Mouse (Mus musculus) liver, embryonic 11.5 days (tissue): ENCODE results near the gene Srsf2. TPM values are rescaled to one million over a fixed set of nuclear protein-coding genes. Genes with fewer than 3 reads are reported as not detected.
"Not testable (repeated sequence)": the region's sequence is repeated elsewhere in the genome, so short reads cannot be mapped to it uniquely, and the experiment has no call there.

ENCODE experiments used
- ATAC-seq: fragments of 200-750 bp; cut with Nextera tagmentation; replicated peaks from 2 replicates; pipeline ENCODE4 v1.8.0; 2017; ENCODE audit warnings: moderate number of reproducible peaks, mild to moderate bottlenecking, moderate TSS enrichment, moderate library complexity; ENCODE audit not compliant: low FRiP score
- DNase-seq: peaks from one replicate; pipeline ENCODE4 v3.0.0-alpha.2; 2017; ENCODE audit warnings: low spot score
- H3K27ac ChIP-seq: fragments of 300-500 bp; sonication (generic); 2 replicates; pipeline ENCODE4 v1.5.1; 2014; ENCODE audit warnings: mild to moderate bottlenecking, low read depth, low read length, control low read depth
- H3K27me3 ChIP-seq: fragments of 300-500 bp; sonication (generic); replicated peaks from 2 replicates; pipeline ENCODE4 v1.6.1; 2014; ENCODE audit warnings: low read length, mixed read lengths; ENCODE audit not compliant: control insufficient read depth, insufficient read depth
- H3K36me3 ChIP-seq: fragments of 300-500 bp; sonication (generic); 2 replicates; pipeline ENCODE4 v1.6.1; 2014; ENCODE audit warnings: mild to moderate bottlenecking, low read length, moderate library complexity, mixed read lengths; ENCODE audit not compliant: control insufficient read depth, insufficient read depth
- H3K4me1 ChIP-seq: fragments of 300-500 bp; sonication (generic); replicated peaks from 2 replicates; pipeline ENCODE4 v1.6.1; 2014; ENCODE audit warnings: low read length, mixed read lengths; ENCODE audit not compliant: control insufficient read depth, insufficient read depth
- H3K4me2 ChIP-seq: fragments of 300-500 bp; sonication (generic); 2 replicates; pipeline ENCODE4 v1.6.1; 2014; ENCODE audit warnings: mild to moderate bottlenecking, control low read depth, moderate library complexity
- H3K4me3 ChIP-seq: fragments of 300-500 bp; sonication (generic); 2 replicates; pipeline ENCODE4 v1.5.1; 2014; ENCODE audit warnings: low read depth, low read length, control low read depth
- H3K9ac ChIP-seq: fragments of 300-500 bp; sonication (generic); 2 replicates; pipeline ENCODE4 v1.6.1; 2014; ENCODE audit warnings: low read depth, low read length, control low read depth
- H3K9me3 ChIP-seq: fragments of 300-500 bp; sonication (generic); 2 replicates; pipeline ENCODE4 v1.6.1; 2016; ENCODE audit warnings: low read length, inconsistent platforms, mixed read lengths; ENCODE audit not compliant: control insufficient read depth
- WGBS: fragments of 180-500 bp; shearing (Covaris S2); extraction: QIAGEN DNeasy Blood & Tissue Kit; methylation state at CpG from one replicate; pipeline ENCODE4 v1.1.7; 2014; 5-methylcytosine and 5-hydroxymethylcytosine counted together
- polyA plus RNA-seq: library from polyadenylated mRNA; unstranded; fragments of >200 nt; fragmentation: Nextera tagmentation; extraction: Ambion mirVana; gene quantifications from 2 replicates; pipeline ENCODE4 v1.2.1, GENCODE M21; 2014

Gene Srsf2
- polyA plus RNA-seq, 1 experiment from 2014 or later, result 931 TPM

DNA sequence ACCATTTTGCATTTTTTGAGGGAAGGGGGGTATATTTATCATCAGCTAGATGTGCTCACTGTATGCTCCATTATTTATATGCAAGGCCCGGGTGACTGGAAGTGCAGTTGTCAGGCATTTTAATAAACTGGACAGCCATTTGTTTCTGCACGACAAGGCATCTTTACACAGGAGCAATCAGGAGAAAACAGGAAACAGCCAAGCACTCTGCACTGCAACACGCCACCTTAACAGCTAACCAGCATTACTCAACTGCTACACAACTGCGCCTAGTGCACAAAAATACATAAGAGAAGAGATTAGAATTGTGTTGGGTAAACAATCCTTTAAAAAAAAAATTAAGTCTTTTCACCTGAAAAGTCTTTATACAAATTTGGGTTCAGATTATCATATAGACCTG, 2.8 kb downstream of the Srsf2 start:
- WGBS, result 41% methylated on average over 4 of the region's 4 CpGs
- H3K4me3 ChIP-seq, result peak overlapping the region; percentile 100
- no peak for ATAC-seq
- H3K4me1 ChIP-seq, result peaks cover 17% of the 10 kb centered on the region
- no peak for DNase-seq
- H3K4me2 ChIP-seq, result peak overlapping the region; percentile 88
- H3K27me3 ChIP-seq, result no peaks in the 10 kb centered on the region
- H3K27ac ChIP-seq, result no peak overlapping the region
- H3K36me3 ChIP-seq, result peaks cover 21% of the 10 kb centered on the region
- no peaks in the 10 kb centered on the region for H3K9me3 ChIP-seq
- H3K9ac ChIP-seq, result peak overlapping the region; percentile 51; the same call in 1 of the 2 replicates

DNA sequence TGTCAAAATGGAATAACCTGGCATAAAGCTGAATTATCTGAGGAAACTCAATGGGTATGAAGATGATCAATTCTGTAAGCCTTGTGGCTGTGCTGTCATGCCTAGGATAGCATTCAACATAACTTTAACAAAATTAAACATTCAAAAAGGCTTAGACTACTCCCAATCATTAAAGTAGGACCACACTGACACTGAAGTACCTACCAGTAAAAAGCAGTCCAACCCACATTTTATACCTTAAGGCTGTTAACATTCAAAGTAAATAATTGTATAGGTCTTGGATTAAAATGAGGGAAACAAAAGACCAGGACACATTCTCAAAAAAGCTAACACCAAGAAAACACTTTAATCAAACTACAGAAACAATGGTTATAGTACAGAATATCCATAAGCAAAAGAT, 3.3 kb downstream of the Srsf2 start:
- Histone ChIP-seq H3K9me3 (no peaks in the 10 kb centered on the region), H3K27me3 (no peaks in the 10 kb centered on the region), H3K4me3 (0 out of 2 replicates have a peak overlapping the region, but pooled peaks have one; percentile 17), H3K27ac (no peak overlapping the region), H3K4me1 (peaks cover 15% of the 10 kb centered on the region), H3K4me2 (peak overlapping the region; percentile 41), H3K9ac (no peak overlapping the region), H3K36me3 (peaks cover 21% of the 10 kb centered on the region)
- ATAC-seq (no peak), DNase-seq (no peak)

- Histone ChIP-seq H3K36me3 (peaks cover 21% of the 10 kb centered on the region), H3K4me3 (peak overlapping the region; percentile 17), H3K4me1 (peaks cover 14% of the 10 kb centered on the region)
- not testable (repeated sequence) for H3K27ac ChIP-seq, DNase-seq, H3K9me3 ChIP-seq, H3K9ac ChIP-seq, H3K27me3 ChIP-seq, H3K4me2 ChIP-seq, ATAC-seq
- 60% methylated on average over 2 of the region's 2 CpGs for WGBS
Measured at GRCm38 (mm10) chr11:116848877-116849178, 4.1 kb downstream of the Srsf2 start.

DNA sequence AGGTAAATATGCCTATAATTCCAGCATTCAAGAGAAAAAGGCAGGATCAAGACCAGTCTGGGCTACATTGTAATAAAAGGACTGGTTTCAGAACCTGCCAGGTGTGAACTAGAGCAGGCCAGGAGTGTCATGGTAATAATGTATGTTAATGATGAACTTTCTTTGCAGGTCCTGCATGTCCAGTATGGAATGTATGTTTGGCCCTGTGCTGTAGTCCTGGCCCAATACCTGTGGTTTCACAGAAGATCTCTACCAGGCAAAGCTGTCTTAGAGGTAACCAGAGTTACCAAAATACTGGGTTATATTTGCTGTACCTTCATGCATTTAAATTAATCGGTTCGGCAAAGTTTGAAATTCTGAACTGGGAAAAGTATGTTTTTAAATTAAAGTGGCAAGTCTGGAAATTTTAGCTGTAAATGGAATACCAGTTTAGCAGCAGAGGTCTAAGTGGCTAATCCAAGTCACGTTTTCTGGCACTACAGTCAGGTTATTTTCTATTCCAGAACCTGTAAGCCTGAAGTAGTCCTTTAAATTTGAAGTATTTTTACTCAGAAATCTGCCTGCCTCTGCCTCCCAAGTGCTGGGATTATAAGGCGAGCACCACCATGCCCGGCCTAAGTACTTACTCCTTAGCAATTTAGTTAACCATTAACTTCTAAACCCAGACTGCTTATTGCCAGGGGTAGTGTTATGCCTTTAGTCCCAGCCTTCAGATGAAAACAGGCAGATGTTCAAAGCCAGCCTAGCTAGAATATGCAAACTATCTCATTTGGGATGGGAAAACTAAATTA, 4.6 kb downstream of the Srsf2 start:
- no peak overlapping the region for H3K9ac ChIP-seq
- H3K9me3 ChIP-seq, result no peaks in the 10 kb centered on the region
- no peak for DNase-seq
- H3K27me3 ChIP-seq, result no peaks in the 10 kb centered on the region
- ATAC-seq, result no peak
- H3K4me3 ChIP-seq, result peak overlapping the region; percentile 17; the same call in 1 of the 2 replicates
- WGBS, result 70% methylated on average over 5 of the region's 5 CpGs
- no peak overlapping the region for H3K4me2 ChIP-seq
- peaks cover 14% of the 10 kb centered on the region for H3K4me1 ChIP-seq
- no peak overlapping the region for H3K27ac ChIP-seq
- H3K36me3 ChIP-seq, result peaks cover 21% of the 10 kb centered on the region

DNA sequence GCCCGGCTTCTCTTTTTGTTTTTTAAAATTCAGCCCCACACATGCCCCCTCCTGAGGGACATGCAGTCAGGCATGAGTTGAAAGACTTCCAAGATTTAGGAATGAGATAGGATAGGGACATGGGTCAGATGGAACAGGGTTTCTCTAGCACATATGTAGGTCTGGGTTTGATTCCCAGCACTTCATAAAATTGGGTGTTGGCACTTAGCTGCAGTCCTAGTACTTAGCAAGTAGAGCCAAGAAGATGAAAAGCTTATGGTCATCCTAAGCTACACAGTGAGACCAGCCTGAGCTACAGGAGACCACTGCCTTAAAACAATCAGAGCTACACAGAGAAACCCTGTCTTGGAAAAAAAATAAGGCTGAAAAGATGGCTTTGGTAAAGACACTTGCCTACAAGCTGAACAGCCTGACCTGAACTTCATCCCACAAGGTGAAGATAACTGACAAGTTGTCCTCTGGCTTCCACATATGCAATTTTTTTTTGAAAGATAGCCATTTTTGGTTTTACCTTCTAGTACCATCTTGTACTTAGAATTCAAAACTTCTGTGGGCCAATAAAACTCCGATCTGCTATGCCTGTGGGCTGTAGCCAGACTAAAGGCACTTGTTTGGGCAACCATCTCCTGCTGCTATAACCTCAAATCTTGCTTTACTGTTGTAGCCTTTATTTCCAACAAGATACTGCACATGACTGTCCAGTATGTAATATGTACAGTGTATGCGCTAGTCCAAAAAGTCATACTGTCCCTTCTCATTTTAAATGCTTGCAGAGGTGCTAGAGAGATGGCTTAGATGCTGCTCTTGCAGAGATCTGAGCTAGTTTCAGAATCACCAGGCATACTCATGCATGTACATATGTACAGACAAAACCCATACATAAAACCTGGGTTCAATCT, 5.5 kb downstream of the Srsf2 start:
- WGBS, result 92% methylated on average over 3 of the region's 3 CpGs
- H3K4me2 ChIP-seq, result no peak overlapping the region
- H3K36me3 ChIP-seq, result peaks cover 21% of the 10 kb centered on the region
- H3K9me3 ChIP-seq, result no peaks in the 10 kb centered on the region
- no peak overlapping the region for H3K9ac ChIP-seq
- no peak overlapping the region for H3K4me3 ChIP-seq
- no peak overlapping the region for H3K27ac ChIP-seq
- ATAC-seq, result no peak
- peaks cover 14% of the 10 kb centered on the region for H3K4me1 ChIP-seq
- DNase-seq, result no peak
- H3K27me3 ChIP-seq, result no peaks in the 10 kb centered on the region

- Histone ChIP-seq H3K27me3 (no peaks in the 10 kb centered on the region), H3K4me2 (no peak overlapping the region), H3K27ac (0 out of 2 replicates have a peak overlapping the region, but pooled peaks have one; percentile 19), H3K36me3 (peaks cover 21% of the 10 kb centered on the region), H3K4me1 (peaks cover 14% of the 10 kb centered on the region), H3K9ac (no peak overlapping the region), H3K9me3 (no peaks in the 10 kb centered on the region), H3K4me3 (no peak overlapping the region)
- DNase-seq (no peak), ATAC-seq (no peak)
- 73% methylated on average over 4 of the region's 4 CpGs for WGBS
Measured at GRCm38 (mm10) chr11:116846593-116847181, 6.2 kb downstream of the Srsf2 start.

DNA sequence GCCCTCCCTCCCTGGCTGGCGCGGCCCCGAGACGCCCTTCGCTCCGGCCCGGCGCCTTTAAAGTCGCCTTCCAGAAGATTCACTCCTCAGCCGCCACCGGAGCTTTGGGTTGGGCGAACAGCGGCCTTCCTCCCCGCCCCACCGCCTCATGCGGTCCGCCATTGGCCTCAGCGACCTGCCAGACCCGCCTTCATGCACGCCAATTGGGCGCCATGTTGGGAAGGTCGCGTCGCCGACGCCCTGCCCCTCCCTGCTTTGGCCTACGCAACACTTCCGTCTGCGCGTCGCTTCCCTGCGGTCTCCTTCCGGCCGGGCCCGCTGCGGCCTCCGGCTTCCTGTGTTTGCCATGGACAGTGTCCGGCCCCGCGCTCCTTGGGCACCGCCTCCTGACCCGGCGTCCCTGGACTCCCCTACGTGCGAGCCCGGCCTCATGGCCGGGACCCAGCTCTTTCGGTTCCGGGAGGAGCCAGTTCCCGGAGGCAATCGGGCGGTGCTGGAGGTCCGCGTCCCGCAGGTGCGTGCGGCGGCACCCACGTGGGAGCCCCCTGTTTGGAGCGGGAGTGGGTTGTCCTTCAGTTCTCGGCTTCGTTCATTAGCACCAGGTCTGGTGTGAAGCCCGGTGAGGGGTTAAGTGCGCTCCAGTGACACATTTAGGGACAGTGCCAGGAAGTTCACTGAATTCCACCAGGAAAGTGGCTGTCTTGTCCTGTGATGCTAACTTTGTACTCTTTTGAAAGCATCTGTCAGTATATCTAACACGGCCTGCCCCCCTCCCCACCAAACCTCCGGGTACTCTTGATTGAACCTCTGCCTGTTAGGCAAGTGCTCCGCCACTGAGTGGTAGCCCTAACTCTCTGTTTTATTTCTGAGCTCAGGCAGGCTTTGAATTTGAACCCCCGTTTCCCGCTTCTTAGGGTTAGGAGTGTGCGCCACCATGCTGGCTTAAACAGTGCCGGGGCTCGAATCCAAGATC, 9.3 kb downstream of the Srsf2 start, which contains the start of the genes Mettl23 and Jmjd6:
Mettl23 (plus strand) TSS at position 18 of the 973 bp plus-strand sequence.
Jmjd6 (minus strand) TSS at position 189 of the 973 bp plus-strand sequence.
- WGBS, result under 1% methylated on average over 72 of the region's 72 CpGs
- H3K9me3 ChIP-seq, result no peaks in the 10 kb centered on the region

More for the DNA sequence above, 9.3 kb downstream of the Srsf2 start, which contains the start of the genes Mettl23 and Jmjd6:
- peak within 1 kb of the TSS; percentile 93 for H3K4me2 ChIP-seq
- H3K9ac ChIP-seq, result peak within 1 kb of the TSS; percentile 96
- H3K36me3 ChIP-seq, result peaks cover 28% of the 10 kb centered on the region
- no peaks in the 10 kb centered on the region for H3K27me3 ChIP-seq
- H3K4me3 ChIP-seq, result peak within 1 kb of the TSS; percentile 91
- ATAC-seq (peak; percentile 92), DNase-seq (peak; percentile 94)
- H3K4me1 ChIP-seq, result peaks cover 29% of the 10 kb centered on the region
- H3K27ac ChIP-seq, result peak within 1 kb of the TSS; percentile 99
